Mouse (Mus musculus) liver, adult 2 months (tissue): ENCODE measurements around the gene Ppp2r5a.

Experiments
- CTCF ChIP-seq: fragments of 200-500 bp; IDR thresholded peaks from 2 replicates; pipeline ENCODE4 v1.5.1; 2011; ENCODE audit warnings: low read depth, low read length, control low read depth
- POLR2A ChIP-seq: fragments of 200-500 bp; IDR thresholded peaks from 2 replicates; pipeline ENCODE4 v1.6.1; 2011; ENCODE audit warnings: low read length, control low read depth; ENCODE audit not compliant: insufficient read depth; ENCODE audit errors: extremely low read depth

DNA sequence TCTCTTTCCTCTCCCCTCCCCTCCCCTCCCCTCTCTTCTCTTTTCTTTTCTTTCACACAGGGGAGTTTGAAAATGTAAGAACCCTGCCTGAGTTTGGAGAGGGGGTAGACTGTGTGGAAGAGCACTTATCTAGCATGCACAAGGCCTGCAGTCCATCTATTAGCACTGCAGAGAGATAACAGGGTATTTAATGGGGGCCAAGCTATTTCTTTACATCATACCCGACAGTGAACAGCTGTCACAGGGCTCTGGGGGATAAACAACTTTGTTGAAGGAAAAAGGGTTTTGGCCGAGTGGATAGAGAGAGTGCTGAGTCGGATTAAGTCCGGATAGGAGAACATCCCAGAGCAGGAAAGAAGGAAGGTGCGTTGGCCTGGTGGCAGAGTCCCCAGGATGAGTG lies 54.1 kb downstream of the Ppp2r5a start:
- TF ChIP-seq CTCF (no peak), POLR2A (no peak)
